Mouse (Mus musculus) kidney, embryonic 15.5 days (tissue): ENCODE results near the gene Crp. TPM values are rescaled to one million over a fixed set of nuclear protein-coding genes. Genes with fewer than 3 reads are reported as not detected.

Experiments
- ATAC-seq: fragments of 200-750 bp; cut with Nextera tagmentation; replicated peaks from 2 replicates; pipeline ENCODE4 v1.8.0; 2017; ENCODE audit warnings: moderate TSS enrichment; ENCODE audit not compliant: low FRiP score
- H3K27ac ChIP-seq: fragments of 300-500 bp; sonication (generic); 2 replicates; pipeline ENCODE4 v1.5.1; 2015; ENCODE audit warnings: mild to moderate bottlenecking, inconsistent platforms
- H3K27me3 ChIP-seq: fragments of 300-500 bp; sonication (generic); 2 replicates; pipeline ENCODE4 v1.6.1; 2015; ENCODE audit warnings: inconsistent platforms
- H3K36me3 ChIP-seq: fragments of 300-500 bp; sonication (generic); 2 replicates; pipeline ENCODE4 v1.6.1; 2015; ENCODE audit warnings: inconsistent platforms
- H3K4me1 ChIP-seq: fragments of 300-500 bp; sonication (generic); 2 replicates; pipeline ENCODE4 v1.6.1; 2015; ENCODE audit warnings: inconsistent platforms
- H3K4me2 ChIP-seq: fragments of 300-500 bp; sonication (generic); 2 replicates; pipeline ENCODE4 v1.6.1; 2015; ENCODE audit warnings: moderate library complexity, mild to moderate bottlenecking, inconsistent platforms
- H3K4me3 ChIP-seq: fragments of 300-500 bp; sonication (generic); replicated peaks from 2 replicates; pipeline ENCODE4 v1.5.1; 2015; ENCODE audit warnings: mild to moderate bottlenecking, inconsistent platforms
- H3K9ac ChIP-seq: fragments of 300-500 bp; sonication (generic); 2 replicates; pipeline ENCODE4 v1.6.1; 2015; ENCODE audit warnings: mild to moderate bottlenecking, inconsistent platforms
- H3K9me3 ChIP-seq: fragments of 300-500 bp; sonication (generic); replicated peaks from 2 replicates; pipeline ENCODE4 v1.6.1; 2016; ENCODE audit warnings: inconsistent platforms
- WGBS: fragments of 180-500 bp; shearing (Covaris S2); methylation state at CpG from one replicate; pipeline ENCODE4 v1.1.7; 2015; ENCODE audit warnings: mixed read lengths; 5-methylcytosine and 5-hydroxymethylcytosine counted together
- polyA plus RNA-seq: library from polyadenylated mRNA; unstranded; fragments of >200 nt; fragmentation: Nextera tagmentation; extraction: Ambion mirVana; gene quantifications from 2 replicates; pipeline ENCODE4 v1.2.1, GENCODE M21; 2015

Crp gene
- polyA plus RNA-seq, 1 experiment from 2014 or later = 0.82 TPM

GRCm38 (mm10) chr1:172683551-172683950 is 14.3 kb upstream of the Crp start:
- H3K4me1 ChIP-seq = no peaks in the 10 kb centered on the region
- H3K9ac ChIP-seq = no peak overlapping the region
- no peaks in the 10 kb centered on the region for H3K9me3 ChIP-seq
- no peak overlapping the region for H3K27ac ChIP-seq
- no peak overlapping the region for H3K4me3 ChIP-seq
- WGBS = 86% methylated on average over 5 of the region's 5 CpGs
- H3K27me3 ChIP-seq = no peaks in the 10 kb centered on the region
- H3K36me3 ChIP-seq = no peaks in the 10 kb centered on the region
- ATAC-seq = no peak
- H3K4me2 ChIP-seq = no peak overlapping the region

GRCm38 (mm10) chr1:172683957-172684356 is 13.9 kb upstream of the Crp start:
- no peaks in the 10 kb centered on the region for H3K27me3 ChIP-seq
- no peak overlapping the region for H3K4me2 ChIP-seq
- no peak overlapping the region for H3K4me3 ChIP-seq
- H3K4me1 ChIP-seq = no peaks in the 10 kb centered on the region
- H3K36me3 ChIP-seq = no peaks in the 10 kb centered on the region
- H3K9me3 ChIP-seq = no peaks in the 10 kb centered on the region
- no peak overlapping the region for H3K27ac ChIP-seq
- ATAC-seq = no peak
- 86% methylated on average over 1 of the region's 1 CpGs for WGBS
- no peak overlapping the region for H3K9ac ChIP-seq

- Histone ChIP-seq H3K4me1 (no peaks in the 10 kb centered on the region), H3K9me3 (no peaks in the 10 kb centered on the region), H3K27ac (no peak overlapping the region), H3K36me3 (no peaks in the 10 kb centered on the region), H3K4me2 (no peak overlapping the region), H3K9ac (no peak overlapping the region), H3K27me3 (no peaks in the 10 kb centered on the region), H3K4me3 (no peak overlapping the region)
- ATAC-seq = no peak
- 67% methylated on average over 3 of the region's 3 CpGs for WGBS
Measured at GRCm38 (mm10) chr1:172685178-172685577, 12.7 kb upstream of the Crp start.

- Histone ChIP-seq H3K36me3 (no peaks in the 10 kb centered on the region), H3K4me3 (no peak overlapping the region), H3K27ac (no peak overlapping the region), H3K4me2 (no peak overlapping the region), H3K4me1 (no peaks in the 10 kb centered on the region), H3K9me3 (no peaks in the 10 kb centered on the region), H3K9ac (no peak overlapping the region), H3K27me3 (no peaks in the 10 kb centered on the region)
- no peak for ATAC-seq
Measured at GRCm38 (mm10) chr1:172697422-172697821, 433 bp upstream of the Crp start.

GRCm38 (mm10) chr1:172700814-172701213 is 3.0 kb downstream of the Crp start:
- no peak overlapping the region for H3K27ac ChIP-seq
- H3K4me3 ChIP-seq = no peak overlapping the region
- H3K9ac ChIP-seq = no peak overlapping the region
- no peaks in the 10 kb centered on the region for H3K9me3 ChIP-seq
- ATAC-seq = no peak
- no peaks in the 10 kb centered on the region for H3K27me3 ChIP-seq
- H3K4me1 ChIP-seq = no peaks in the 10 kb centered on the region
- no peak overlapping the region for H3K4me2 ChIP-seq
- WGBS = 87% methylated on average over 3 of the region's 3 CpGs
- H3K36me3 ChIP-seq = no peaks in the 10 kb centered on the region

- Histone ChIP-seq H3K27ac (no peak overlapping the region), H3K36me3 (no peaks in the 10 kb centered on the region), H3K4me1 (no peaks in the 10 kb centered on the region), H3K9me3 (no peaks in the 10 kb centered on the region), H3K4me3 (no peak overlapping the region), H3K27me3 (no peaks in the 10 kb centered on the region), H3K4me2 (no peak overlapping the region), H3K9ac (no peak overlapping the region)
- WGBS = 82% methylated on average over 2 of the region's 2 CpGs
- ATAC-seq = no peak
Measured at GRCm38 (mm10) chr1:172701381-172701780, 3.5 kb downstream of the Crp start.

- Histone ChIP-seq H3K27me3 (no peaks in the 10 kb centered on the region), H3K9ac (no peak overlapping the region), H3K36me3 (no peaks in the 10 kb centered on the region), H3K27ac (no peak overlapping the region), H3K9me3 (no peaks in the 10 kb centered on the region), H3K4me2 (no peak overlapping the region), H3K4me1 (no peaks in the 10 kb centered on the region), H3K4me3 (no peak overlapping the region)
- 93% methylated on average over 3 of the region's 3 CpGs for WGBS
- ATAC-seq = no peak
Measured at GRCm38 (mm10) chr1:172701901-172702300, 4.0 kb downstream of the Crp start.

GRCm38 (mm10) chr1:172704769-172705168 is 6.9 kb downstream of the Crp start:
- H3K9ac ChIP-seq = no peak overlapping the region
- no peaks in the 10 kb centered on the region for H3K9me3 ChIP-seq
- no peaks in the 10 kb centered on the region for H3K27me3 ChIP-seq
- WGBS = 17% methylated on average over 4 of the region's 4 CpGs
- no peak overlapping the region for H3K27ac ChIP-seq
- H3K4me3 ChIP-seq = no peak overlapping the region
- no peak for ATAC-seq
- no peak overlapping the region for H3K4me2 ChIP-seq
- H3K36me3 ChIP-seq = no peaks in the 10 kb centered on the region
- H3K4me1 ChIP-seq = no peaks in the 10 kb centered on the region

GRCm38 (mm10) chr1:172706243-172706642 is 8.4 kb downstream of the Crp start:
- Histone ChIP-seq H3K4me3 (no peak overlapping the region), H3K27me3 (no peaks in the 10 kb centered on the region), H3K9me3 (no peaks in the 10 kb centered on the region), H3K4me2 (no peak overlapping the region), H3K36me3 (no peaks in the 10 kb centered on the region), H3K27ac (no peak overlapping the region), H3K9ac (no peak overlapping the region), H3K4me1 (no peaks in the 10 kb centered on the region)
- WGBS = 62% methylated on average over 4 of the region's 4 CpGs
- ATAC-seq = no peak

GRCm38 (mm10) chr1:172709788-172710350 is 12.0 kb downstream of the Crp start:
- no peak overlapping the region for H3K27ac ChIP-seq
- no peak overlapping the region for H3K4me2 ChIP-seq
- H3K9ac ChIP-seq = no peak overlapping the region
- H3K4me1 ChIP-seq = no peaks in the 10 kb centered on the region
- 90% methylated on average over 3 of the region's 3 CpGs for WGBS
- ATAC-seq = no peak
- H3K27me3 ChIP-seq = no peaks in the 10 kb centered on the region
- H3K36me3 ChIP-seq = no peaks in the 10 kb centered on the region
- no peaks in the 10 kb centered on the region for H3K9me3 ChIP-seq
- H3K4me3 ChIP-seq = no peak overlapping the region

- Histone ChIP-seq H3K27me3 (no peaks in the 10 kb centered on the region), H3K36me3 (no peaks in the 10 kb centered on the region), H3K4me1 (no peaks in the 10 kb centered on the region), H3K4me3 (no peak overlapping the region), H3K9me3 (no peaks in the 10 kb centered on the region), H3K9ac (no peak overlapping the region), H3K4me2 (no peak overlapping the region), H3K27ac (peak overlapping the region; percentile 63; the same call in 1 of the 2 replicates)
- no peak for ATAC-seq
- 48% methylated on average over 2 of the region's 2 CpGs for WGBS
Measured at GRCm38 (mm10) chr1:172711396-172711795, 13.5 kb downstream of the Crp start.

GRCm38 (mm10) chr1:172711962-172712361 is 14.1 kb downstream of the Crp start:
- Histone ChIP-seq H3K4me1 (no peaks in the 10 kb centered on the region), H3K9me3 (no peaks in the 10 kb centered on the region), H3K27me3 (no peaks in the 10 kb centered on the region), H3K4me2 (no peak overlapping the region), H3K4me3 (no peak overlapping the region), H3K27ac (peak overlapping the region; percentile 63), H3K9ac (no peak overlapping the region), H3K36me3 (no peaks in the 10 kb centered on the region)
- 63% methylated on average over 4 of the region's 4 CpGs for WGBS
- peak; percentile 22; the same call in 1 of the 2 replicates for ATAC-seq

GRCm38 (mm10) chr1:172751241-172751640 is 53.4 kb downstream of the Crp start:
- H3K4me3 ChIP-seq = no peak overlapping the region
- ATAC-seq = no peak
- 60% methylated on average over 3 of the region's 3 CpGs for WGBS
- no peak overlapping the region for H3K4me2 ChIP-seq
- no peak overlapping the region for H3K9ac ChIP-seq
- H3K27ac ChIP-seq = no peak overlapping the region
- H3K9me3 ChIP-seq = no peaks in the 10 kb centered on the region
- H3K4me1 ChIP-seq = no peaks in the 10 kb centered on the region
- no peaks in the 10 kb centered on the region for H3K36me3 ChIP-seq
- H3K27me3 ChIP-seq = no peaks in the 10 kb centered on the region
